ENCODE assay signal across 8 mouse cellular contexts in genomic region chr13:23555839-23556416, GRCm38 (mm10). TPM values are rescaled to one million over a fixed set of nuclear protein-coding genes. Genes with fewer than 3 reads are reported as not detected.
A peak's percentile ranks its signal among the peaks of the same experiment; 100 is the strongest.
DNase-seq lines count a peak whose midpoint lies in the region; ATAC-seq lines count a peak whose summit lies in the region.

No protein-coding gene starts in this region.

- peak overlapping the region; percentile 69 for H3K4me3 ChIP-seq in embryonic facial prominence, embryonic 10.5 days
- peak overlapping the region; percentile 66 for H3K4me3 ChIP-seq in limb, embryonic 12.5 days (replicated peaks)
- H3K4me3 ChIP-seq in midbrain, embryonic 13.5 days (replicated peaks) = peak overlapping the region; percentile 55
- H3K4me3 ChIP-seq in stomach, embryonic 15.5 days (replicated peaks) = peak overlapping the region; percentile 56

- H3K4me2 ChIP-seq in limb, embryonic 12.5 days = peak overlapping the region; percentile 90
- H3K4me2 ChIP-seq in midbrain, embryonic 13.5 days (replicated peaks) = peak overlapping the region; percentile 100
- H3K4me2 ChIP-seq in stomach, embryonic 15.5 days = peak overlapping the region; percentile 89

- DNase-seq in 416B (ENCODE audit: low read depth) = peak; percentile 100
- DNase-seq in adrenal gland, adult 2 months = peak; percentile 84
- DNase-seq in embryonic facial prominence, embryonic 10.5 days (ENCODE audit: low spot score) = peak; percentile 79
- DNase-seq in heart, adult 8-10 months (ENCODE audit: low spot score) = peak; percentile 89
- DNase-seq in kidney, adult 8-10 months = peak; percentile 41 to 78

- H3K27me3 ChIP-seq in embryonic facial prominence, embryonic 10.5 days (replicated peaks; ENCODE audit: low read depth, poor library complexity, severe bottlenecking) = no peaks in the 10 kb centered on the region
- H3K27me3 ChIP-seq in limb, embryonic 12.5 days = no peaks in the 10 kb centered on the region
- H3K27me3 ChIP-seq in midbrain, embryonic 13.5 days = no peaks in the 10 kb centered on the region
- H3K27me3 ChIP-seq in stomach, embryonic 15.5 days (replicated peaks) = no peaks in the 10 kb centered on the region

- no peaks in the 10 kb centered on the region for H3K36me3 ChIP-seq in embryonic facial prominence, embryonic 10.5 days (replicated peaks)
- no peaks in the 10 kb centered on the region for H3K36me3 ChIP-seq in limb, embryonic 12.5 days
- no peaks in the 10 kb centered on the region for H3K36me3 ChIP-seq in midbrain, embryonic 13.5 days
- no peaks in the 10 kb centered on the region for H3K36me3 ChIP-seq in stomach, embryonic 15.5 days

- H3K4me1 ChIP-seq in embryonic facial prominence, embryonic 10.5 days = peaks cover 25% of the 10 kb centered on the region
- H3K4me1 ChIP-seq in limb, embryonic 12.5 days (replicated peaks) = peaks cover under 1% of the 10 kb centered on the region; the same call in 1 of the 2 replicates
- peaks cover 35% of the 10 kb centered on the region for H3K4me1 ChIP-seq in midbrain, embryonic 13.5 days (replicated peaks)
- H3K4me1 ChIP-seq in stomach, embryonic 15.5 days = peaks cover 7% of the 10 kb centered on the region

- H3K9ac ChIP-seq in limb, embryonic 12.5 days (replicated peaks) = peak overlapping the region; percentile 86
- H3K9ac ChIP-seq in midbrain, embryonic 13.5 days (replicated peaks) = peak overlapping the region; percentile 78
- peak overlapping the region; percentile 76; the same call in 1 of the 2 replicates for H3K9ac ChIP-seq in stomach, embryonic 15.5 days

- peak overlapping the region; percentile 96 for H3K27ac ChIP-seq in embryonic facial prominence, embryonic 10.5 days (replicated peaks)
- H3K27ac ChIP-seq in limb, embryonic 12.5 days = peak overlapping the region; percentile 100
- peak overlapping the region; percentile 91 for H3K27ac ChIP-seq in midbrain, embryonic 13.5 days
- peak overlapping the region; percentile 98 for H3K27ac ChIP-seq in stomach, embryonic 15.5 days

- no peaks in the 10 kb centered on the region for H3K9me3 ChIP-seq in embryonic facial prominence, embryonic 10.5 days
- no peaks in the 10 kb centered on the region for H3K9me3 ChIP-seq in limb, embryonic 12.5 days
- no peaks in the 10 kb centered on the region for H3K9me3 ChIP-seq in midbrain, embryonic 13.5 days
- no peaks in the 10 kb centered on the region for H3K9me3 ChIP-seq in stomach, embryonic 15.5 days

- WGBS in embryonic facial prominence, embryonic 10.5 days = under 1% methylated on average over 18 of the region's 18 CpGs
- WGBS in limb, embryonic 12.5 days = under 1% methylated on average over 18 of the region's 18 CpGs
- under 1% methylated on average over 18 of the region's 18 CpGs for WGBS in midbrain, embryonic 13.5 days
- under 1% methylated on average over 18 of the region's 18 CpGs for WGBS in stomach, embryonic 15.5 days

- ATAC-seq in limb, embryonic 12.5 days (ENCODE audit: insufficient number of reproducible peaks, insufficient read depth, low FRiP score, low TSS enrichment, low read depth) = peak; percentile 71
- ATAC-seq in midbrain, embryonic 13.5 days = peak; percentile 84
- peak; percentile 76 for ATAC-seq in stomach, embryonic 15.5 days (ENCODE audit: insufficient read depth, low FRiP score, low read depth)

RNA-seq across cellular contexts. Expression of gene Hist1h1d, which starts 2.9 kb away (rescaled TPM):
- 1 to 10 TPM; 2.4 to 3.4 TPM for total RNA-seq in adrenal gland, adult 2 months (2021)
- polyA plus RNA-seq in adrenal gland, adult 2 months (2012; rRNA removed) = not detected in 2 replicates
- 0.58 and 0.60 TPM in 2 replicates for polyA plus RNA-seq in embryonic facial prominence, embryonic 10.5 days (2016; fragmentation: Nextera tagmentation; extraction: Ambion mirVana)
- 1 to 10 TPM; 1.2 to 1.5 (median 1.4) TPM for total RNA-seq in heart, adult 8-10 months (2022)
- polyA plus RNA-seq in limb, embryonic 12.5 days (2016; fragmentation: Nextera tagmentation; extraction: Ambion mirVana) = 0.58 and 0.80 TPM in 2 replicates
- polyA plus RNA-seq in midbrain, embryonic 13.5 days (2015; fragmentation: Nextera tagmentation; extraction: Ambion mirVana) = 0.23 and 0.24 TPM in 2 replicates
- 0.89 and 0.98 TPM in 2 replicates for polyA plus RNA-seq in stomach, embryonic 15.5 days (2015; fragmentation: Nextera tagmentation; extraction: Ambion mirVana)

RNA-seq across cellular contexts. Expression of gene Hist1h4f, which starts 4.5 kb away (rescaled TPM):
- 10 to 100 TPM; 37.2 to 51.6 TPM for total RNA-seq in adrenal gland, adult 2 months (2021)
- 0.40 and 2.2 TPM in 2 replicates for polyA plus RNA-seq in adrenal gland, adult 2 months (2012; rRNA removed)
- 1.00 and 1.2 TPM in 2 replicates for polyA plus RNA-seq in embryonic facial prominence, embryonic 10.5 days (2016; fragmentation: Nextera tagmentation; extraction: Ambion mirVana)
- 10 to 100 TPM; 18.8 to 31.0 (median 26.5) TPM for total RNA-seq in heart, adult 8-10 months (2022)
- 2.7 and 3.6 TPM in 2 replicates for polyA plus RNA-seq in limb, embryonic 12.5 days (2016; fragmentation: Nextera tagmentation; extraction: Ambion mirVana)
- polyA plus RNA-seq in midbrain, embryonic 13.5 days (2015; fragmentation: Nextera tagmentation; extraction: Ambion mirVana) = not detected in 2 replicates
- 1.7 and 2.0 TPM in 2 replicates for polyA plus RNA-seq in stomach, embryonic 15.5 days (2015; fragmentation: Nextera tagmentation; extraction: Ambion mirVana)

RNA-seq across cellular contexts. Expression of gene Hist1h3e, which starts 6.2 kb away (rescaled TPM):
- 10 to 100 TPM; 41.4 to 51.2 TPM for total RNA-seq in adrenal gland, adult 2 months (2021)
- 12.8 and 14.0 TPM in 2 replicates for polyA plus RNA-seq in adrenal gland, adult 2 months (2012; rRNA removed)
- 5.8 and 6.8 TPM in 2 replicates for polyA plus RNA-seq in embryonic facial prominence, embryonic 10.5 days (2016; fragmentation: Nextera tagmentation; extraction: Ambion mirVana)
- total RNA-seq in heart, adult 8-10 months (2022) = 10 to 100 TPM; 13.1 to 17.7 (median 13.5) TPM
- 11.1 and 12.8 TPM in 2 replicates for polyA plus RNA-seq in limb, embryonic 12.5 days (2016; fragmentation: Nextera tagmentation; extraction: Ambion mirVana)
- polyA plus RNA-seq in midbrain, embryonic 13.5 days (2015; fragmentation: Nextera tagmentation; extraction: Ambion mirVana) = 3.1 and 4.7 TPM in 2 replicates
- 6.7 TPM in 2 replicates for polyA plus RNA-seq in stomach, embryonic 15.5 days (2015; fragmentation: Nextera tagmentation; extraction: Ambion mirVana)

RNA-seq across cellular contexts. Expression of gene Hist1h3f, which starts 12.1 kb away (rescaled TPM):
- total RNA-seq in adrenal gland, adult 2 months (2021) = 10 to 100 TPM; 16.8 to 18.0 TPM
- polyA plus RNA-seq in adrenal gland, adult 2 months (2012; rRNA removed) = 3.0 and 3.1 TPM in 2 replicates
- 0.97 and 1.2 TPM in 2 replicates for polyA plus RNA-seq in embryonic facial prominence, embryonic 10.5 days (2016; fragmentation: Nextera tagmentation; extraction: Ambion mirVana)
- 1 to 10 TPM; 4.6 to 6.3 (median 5.7) TPM for total RNA-seq in heart, adult 8-10 months (2022)
- 2.1 and 3.2 TPM in 2 replicates for polyA plus RNA-seq in limb, embryonic 12.5 days (2016; fragmentation: Nextera tagmentation; extraction: Ambion mirVana)
- polyA plus RNA-seq in midbrain, embryonic 13.5 days (2015; fragmentation: Nextera tagmentation; extraction: Ambion mirVana) = 0.75 and 0.84 TPM in 2 replicates
- polyA plus RNA-seq in stomach, embryonic 15.5 days (2015; fragmentation: Nextera tagmentation; extraction: Ambion mirVana) = 0.83 and 0.94 TPM in 2 replicates

RNA-seq across cellular contexts. Expression of gene Hist1h2bh, which starts 12.7 kb away (rescaled TPM):
- 1 to 10 TPM; 3.0 to 3.2 TPM for total RNA-seq in adrenal gland, adult 2 months (2021)
- polyA plus RNA-seq in adrenal gland, adult 2 months (2012; rRNA removed) = 1.2 and 1.5 TPM in 2 replicates
- 1.1 TPM in 2 replicates for polyA plus RNA-seq in embryonic facial prominence, embryonic 10.5 days (2016; fragmentation: Nextera tagmentation; extraction: Ambion mirVana)
- total RNA-seq in heart, adult 8-10 months (2022) = 1 to 10 TPM in 2 of 4 experiments, under 1 TPM in 2; 0.91 to 1.3 (median 1.1) TPM
- 1.4 TPM in 2 replicates for polyA plus RNA-seq in limb, embryonic 12.5 days (2016; fragmentation: Nextera tagmentation; extraction: Ambion mirVana)
- polyA plus RNA-seq in midbrain, embryonic 13.5 days (2015; fragmentation: Nextera tagmentation; extraction: Ambion mirVana) = 0.31 and 0.35 TPM in 2 replicates
- 1.0 and 1.5 TPM in 2 replicates for polyA plus RNA-seq in stomach, embryonic 15.5 days (2015; fragmentation: Nextera tagmentation; extraction: Ambion mirVana)

Comparison
In these comparisons a context has a peak if more than half of its experiments do, and no peak if none do; other contexts are left out.
1. Peak in every context shown above with its lines: DNase-seq, ATAC-seq, H3K4me3 ChIP-seq and H3K27ac ChIP-seq.